Mouse (Mus musculus): ENCODE measurements at regions not wholly inside any gene's neighbourhood (a gene's known extent, or its start where the extent isn't known, plus 50 kb on each side); places are given as distances from the start of the nearest gene placed in this dataset.

DNA sequence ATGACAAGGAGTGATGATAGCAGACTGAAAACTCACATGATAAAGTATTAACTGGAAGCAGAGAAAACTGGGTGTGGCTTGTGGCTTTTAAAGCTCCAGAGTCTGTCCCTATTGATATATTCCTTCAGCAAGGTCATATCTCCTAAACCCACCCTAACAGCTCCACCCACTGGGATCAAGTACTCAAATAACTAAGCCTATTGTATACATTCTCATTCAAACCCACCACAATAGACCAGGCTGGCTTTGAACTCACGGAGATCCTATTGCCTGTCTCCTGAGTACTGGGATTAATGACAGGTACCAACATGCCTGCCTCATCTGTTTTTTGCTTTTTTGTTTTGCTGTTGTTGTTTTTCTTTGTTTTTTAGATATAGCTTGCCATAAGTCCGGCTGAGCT is 484.3 kb upstream of the Zfp462 start:
- no peaks in the 10 kb centered on the region for H3K4me1 ChIP-seq (ENCODE audit: control insufficient read depth, insufficient read depth, low read length)
- no peak overlapping the region for H3K27ac ChIP-seq (ENCODE audit: insufficient read depth, low read length)
- WGBS, result 91% methylated on average over 2 of the region's 2 CpGs
- H3K27me3 ChIP-seq (ENCODE audit: control insufficient read depth, insufficient read depth, low read length), result no peaks in the 10 kb centered on the region
- DNase-seq, result no peak
- TF ChIP-seq POLR2A (IDR thresholded peaks at IDR 0.05; ENCODE audit: borderline replicate concordance, insufficient read depth, low read length) (no peak), CTCF (IDR thresholded peaks at IDR 0.05; ENCODE audit: borderline replicate concordance, insufficient read depth, low read depth, low read length) (no peak)
- no peak overlapping the region for H3K4me3 ChIP-seq (replicated peaks; ENCODE audit: insufficient read depth, low read depth, low read length)

DNA sequence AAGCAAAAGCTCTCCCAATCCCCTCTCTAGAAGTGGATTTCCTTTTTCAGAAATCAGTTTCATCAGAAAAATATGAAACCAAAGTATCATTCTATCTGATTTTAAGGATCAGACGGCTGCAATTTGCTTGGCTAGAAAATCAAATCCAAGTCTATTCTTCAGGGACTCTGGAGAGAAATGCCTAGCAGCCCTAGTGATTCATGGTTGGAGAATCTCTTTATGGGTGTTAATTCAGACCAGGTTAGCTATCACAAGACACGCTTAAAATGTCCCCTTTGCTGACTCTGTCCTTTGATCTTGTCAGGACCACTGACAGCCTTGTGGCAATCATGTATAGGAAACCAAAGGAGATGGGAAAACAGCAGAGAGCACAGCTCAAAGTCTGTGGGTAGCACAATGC is 475.7 kb upstream of the Zfp462 start:
- no peak overlapping the region for H3K27ac ChIP-seq (ENCODE audit: insufficient read depth, low read length)
- H3K4me3 ChIP-seq (replicated peaks; ENCODE audit: insufficient read depth, low read depth, low read length), result no peak overlapping the region
- TF ChIP-seq CTCF (IDR thresholded peaks at IDR 0.05; ENCODE audit: borderline replicate concordance, insufficient read depth, low read depth, low read length), result no peak
- TF ChIP-seq POLR2A (IDR thresholded peaks at IDR 0.05; ENCODE audit: borderline replicate concordance, insufficient read depth, low read length), result no peak
- no peak for DNase-seq
- H3K4me1 ChIP-seq (ENCODE audit: control insufficient read depth, insufficient read depth, low read length), result no peaks in the 10 kb centered on the region
- WGBS, result 92% methylated on average over 2 of the region's 2 CpGs
- H3K27me3 ChIP-seq (ENCODE audit: control insufficient read depth, insufficient read depth, low read length), result no peaks in the 10 kb centered on the region

DNA sequence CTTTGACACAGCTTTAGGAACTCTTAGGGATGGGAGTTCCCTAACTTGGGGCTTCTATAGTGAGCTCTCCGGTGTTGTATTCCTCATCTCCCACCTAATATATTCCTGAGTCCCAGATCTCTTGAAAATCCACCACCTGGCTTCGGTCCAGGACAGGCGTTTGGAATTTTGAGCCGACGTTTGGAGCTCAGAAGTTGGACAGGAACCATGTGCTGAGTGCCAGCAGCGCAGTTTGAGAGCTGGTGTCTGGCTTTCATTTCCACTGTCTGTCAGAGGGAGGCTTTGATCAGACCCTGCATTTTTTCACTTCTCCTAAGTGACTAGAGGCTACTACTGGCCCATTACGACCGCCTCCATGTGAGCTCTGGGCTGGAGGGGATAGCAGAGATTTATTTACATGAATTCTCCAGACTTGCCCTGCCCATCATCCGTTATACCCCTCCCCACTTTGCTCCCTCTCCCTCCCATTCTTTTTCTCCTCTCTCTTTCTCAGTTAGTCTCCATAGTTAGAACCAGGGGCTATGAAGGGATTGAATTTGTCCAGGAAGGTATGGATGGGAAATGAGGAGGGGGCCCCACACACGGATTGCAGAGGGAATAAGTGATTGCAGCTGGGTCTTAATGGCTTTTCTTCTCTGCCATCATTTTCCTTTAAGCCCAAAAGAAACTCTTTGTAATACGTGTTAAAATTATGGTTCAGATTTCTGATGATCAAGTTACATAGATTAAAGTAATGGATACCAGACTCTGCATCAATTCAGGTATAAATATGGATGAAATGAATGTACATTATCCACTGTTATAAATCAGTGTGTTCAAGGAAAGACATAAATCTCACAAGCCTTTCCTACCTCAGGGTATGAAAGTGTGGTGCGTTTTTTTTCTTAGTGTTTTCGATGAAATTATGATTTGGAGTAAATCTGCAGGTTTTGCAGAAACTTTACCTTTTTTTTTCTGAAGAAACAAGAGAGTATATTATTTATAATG is 474.5 kb upstream of the Zfp462 start:
- H3K27me3 ChIP-seq (ENCODE audit: control insufficient read depth, insufficient read depth, low read length), result no peaks in the 10 kb centered on the region
- TF ChIP-seq CTCF (IDR thresholded peaks at IDR 0.05; ENCODE audit: borderline replicate concordance, insufficient read depth, low read depth, low read length), result no peak
- no peak for TF ChIP-seq POLR2A (IDR thresholded peaks at IDR 0.05; ENCODE audit: borderline replicate concordance, insufficient read depth, low read length)
- DNase-seq, result peak; percentile 33 to 41
- no peaks in the 10 kb centered on the region for H3K4me1 ChIP-seq (ENCODE audit: control insufficient read depth, insufficient read depth, low read length)
- WGBS, result 24% methylated on average over 13 of the region's 13 CpGs
- no peak overlapping the region for H3K4me3 ChIP-seq (replicated peaks; ENCODE audit: insufficient read depth, low read depth, low read length)
- no peak overlapping the region for H3K27ac ChIP-seq (ENCODE audit: insufficient read depth, low read length)

DNA sequence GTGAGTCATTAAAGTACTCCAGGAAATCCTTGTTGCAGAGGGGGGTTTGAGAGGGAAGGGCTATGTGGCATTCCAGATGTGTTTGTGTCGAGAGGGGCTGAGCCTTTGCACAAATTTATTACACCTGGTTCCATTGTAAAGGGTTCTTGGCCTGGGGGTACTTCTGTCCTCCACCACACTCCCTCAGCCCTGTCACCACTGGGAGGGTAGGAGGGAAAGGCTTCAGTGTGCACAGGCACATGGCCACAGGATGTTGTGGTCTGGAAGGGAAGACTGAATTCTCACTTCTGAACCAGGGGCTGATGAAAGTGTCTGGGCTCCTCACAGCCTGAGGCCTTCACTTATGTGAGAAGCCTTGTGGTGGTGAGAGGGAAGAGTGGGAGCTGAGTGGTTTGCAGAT is 473.8 kb upstream of the Zfp462 start:
- Histone ChIP-seq H3K27ac (ENCODE audit: insufficient read depth, low read length) (no peak overlapping the region), H3K4me3 (replicated peaks; ENCODE audit: insufficient read depth, low read depth, low read length) (no peak overlapping the region), H3K4me1 (ENCODE audit: control insufficient read depth, insufficient read depth, low read length) (no peaks in the 10 kb centered on the region), H3K27me3 (ENCODE audit: control insufficient read depth, insufficient read depth, low read length) (no peaks in the 10 kb centered on the region)
- DNase-seq, result no peak
- TF ChIP-seq CTCF (IDR thresholded peaks at IDR 0.05; ENCODE audit: borderline replicate concordance, insufficient read depth, low read depth, low read length), result no peak
- TF ChIP-seq POLR2A (IDR thresholded peaks at IDR 0.05; ENCODE audit: borderline replicate concordance, insufficient read depth, low read length), result no peak
- 90% methylated on average over 1 of the region's 1 CpGs for WGBS

DNA sequence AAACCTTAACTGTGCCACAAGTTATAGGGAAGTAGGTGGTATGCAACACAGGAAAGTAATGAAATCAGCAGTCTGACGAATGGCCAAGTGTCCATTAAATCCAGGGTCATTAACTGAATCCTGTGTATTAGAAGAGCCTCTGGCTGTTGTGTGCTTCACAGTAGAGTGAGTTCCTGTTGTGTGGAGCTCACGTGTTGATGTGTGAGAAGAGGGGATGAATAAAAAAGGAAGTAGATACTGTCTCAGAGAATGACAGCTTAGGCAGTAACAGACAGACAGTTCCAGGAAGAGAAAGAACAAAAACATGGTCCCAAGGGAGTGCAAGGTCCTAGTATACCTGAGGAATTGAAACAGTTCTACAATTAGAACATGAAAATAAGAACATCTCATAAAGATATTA is 463.1 kb upstream of the Zfp462 start:
- WGBS, result 72% methylated on average over 2 of the region's 2 CpGs
- DNase-seq, result no peak
- Histone ChIP-seq H3K4me1 (ENCODE audit: control insufficient read depth, insufficient read depth, low read length) (no peaks in the 10 kb centered on the region), H3K4me3 (replicated peaks; ENCODE audit: insufficient read depth, low read depth, low read length) (no peak overlapping the region), H3K27ac (ENCODE audit: insufficient read depth, low read length) (no peak overlapping the region), H3K27me3 (ENCODE audit: control insufficient read depth, insufficient read depth, low read length) (no peaks in the 10 kb centered on the region)
- TF ChIP-seq POLR2A (IDR thresholded peaks at IDR 0.05; ENCODE audit: borderline replicate concordance, insufficient read depth, low read length) (no peak), CTCF (IDR thresholded peaks at IDR 0.05; ENCODE audit: borderline replicate concordance, insufficient read depth, low read depth, low read length) (no peak)

DNA sequence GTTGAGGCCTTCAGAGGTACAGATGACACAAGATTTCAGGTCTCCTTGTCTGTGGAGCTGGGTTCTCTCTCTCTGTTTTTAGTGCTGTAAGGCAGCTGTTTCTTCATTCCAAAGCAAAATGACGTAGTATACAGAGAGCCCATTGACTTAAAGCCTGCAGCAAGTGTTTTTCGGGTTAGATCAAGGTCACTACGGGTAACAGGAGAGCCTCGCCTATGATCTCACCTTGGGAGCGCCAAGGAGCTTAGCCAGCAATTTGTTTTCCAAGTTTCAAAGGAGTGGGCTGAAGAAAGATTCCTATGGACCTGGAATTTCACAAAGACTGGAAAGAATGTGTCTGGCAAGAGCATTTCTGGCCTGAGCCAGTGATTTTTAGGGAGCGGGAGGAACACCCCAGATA is 451.8 kb upstream of the Zfp462 start:
- TF ChIP-seq CTCF (IDR thresholded peaks at IDR 0.05; ENCODE audit: borderline replicate concordance, insufficient read depth, low read depth, low read length) (no peak), POLR2A (IDR thresholded peaks at IDR 0.05; ENCODE audit: borderline replicate concordance, insufficient read depth, low read length) (no peak)
- WGBS, result 93% methylated on average over 6 of the region's 6 CpGs

GRCm38 (mm10) chr4:54497312-54497994 is 447.4 kb upstream of the Zfp462 start:
- 97% methylated on average over 2 of the region's 2 CpGs for WGBS

More for the DNA sequence above, 451.8 kb upstream of the Zfp462 start:
- Histone ChIP-seq H3K27ac (ENCODE audit: insufficient read depth, low read length) (no peak overlapping the region), H3K4me1 (ENCODE audit: control insufficient read depth, insufficient read depth, low read length) (no peaks in the 10 kb centered on the region), H3K27me3 (ENCODE audit: control insufficient read depth, insufficient read depth, low read length) (no peaks in the 10 kb centered on the region; the same call in 1 of the 2 replicates), H3K4me3 (replicated peaks; ENCODE audit: insufficient read depth, low read depth, low read length) (no peak overlapping the region)
- no peak for DNase-seq

More at GRCm38 (mm10) chr4:54497312-54497994, 447.4 kb upstream of the Zfp462 start:
- no peak overlapping the region for H3K4me3 ChIP-seq (replicated peaks; ENCODE audit: insufficient read depth, low read depth, low read length)
- TF ChIP-seq CTCF (IDR thresholded peaks at IDR 0.05; ENCODE audit: borderline replicate concordance, insufficient read depth, low read depth, low read length) (no peak), POLR2A (IDR thresholded peaks at IDR 0.05; ENCODE audit: borderline replicate concordance, insufficient read depth, low read length) (no peak)
- no peaks in the 10 kb centered on the region; the same call in 1 of the 2 replicates for H3K27me3 ChIP-seq (ENCODE audit: control insufficient read depth, insufficient read depth, low read length)
- DNase-seq, result no peak
- no peak overlapping the region for H3K27ac ChIP-seq (ENCODE audit: insufficient read depth, low read length)
- H3K4me1 ChIP-seq (ENCODE audit: control insufficient read depth, insufficient read depth, low read length), result no peaks in the 10 kb centered on the region

All from cerebellum, adult 2 months (tissue).